ENCODE assay signal across 9 mouse cellular contexts in the genomic region with DNA sequence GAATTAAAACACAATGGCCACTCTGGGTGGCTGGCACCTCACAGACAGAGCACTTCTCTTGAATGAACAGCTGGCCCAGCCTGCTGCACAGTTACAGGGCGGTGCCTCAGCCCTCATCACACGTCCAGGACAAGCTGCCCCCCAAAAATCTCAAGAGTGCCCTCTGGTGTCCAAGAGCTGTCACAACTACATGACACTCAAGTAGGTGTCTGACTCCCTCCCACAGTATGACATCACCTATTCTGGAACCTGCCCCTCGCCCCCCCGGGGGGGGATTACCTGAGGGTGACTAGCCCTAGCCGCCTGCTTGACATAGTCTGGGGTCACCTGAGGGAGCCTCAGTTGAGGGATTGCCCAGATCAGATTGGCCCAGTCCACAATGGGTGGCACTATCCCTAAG. TPM values are rescaled to one million over a fixed set of nuclear protein-coding genes. Genes with fewer than 3 reads are reported as not detected.
A peak's percentile ranks its signal among the peaks of the same experiment; 100 is the strongest.
DNase-seq lines count a peak whose midpoint lies in the region; ATAC-seq and TF ChIP-seq lines count a peak whose summit lies in the region.
"Had no signal": no experiment of that assay in that cellular context is flagged by ENCODE, and none has a peak within 500 bp of the region (broad histone marks: within the 10 kb centered on the region; RNA-seq: fewer than 3 reads in every experiment).

No protein-coding gene starts in this region.

- no peak overlapping the region for H3K4me3 ChIP-seq in E14TG2a.4 (replicated peaks; ENCODE audit: low read length)
- no peak overlapping the region for H3K4me3 ChIP-seq in heart, embryonic 15.5 days
- H3K4me3 ChIP-seq in lung, embryonic 16.5 days (ENCODE audit: low read length): no peak overlapping the region
- H3K4me3 ChIP-seq: hindbrain, embryonic 15.5 days had no signal

- ATAC-seq in erythroid progenitor cell, adult 5-6 weeks (replicated peaks; ENCODE audit: low FRiP score, poor library complexity, severe bottlenecking): peak; percentile 90
- ATAC-seq in heart, embryonic 15.5 days (replicated peaks; ENCODE audit: insufficient number of reproducible peaks, insufficient read depth, low FRiP score, low read depth): peak; percentile 45; the same call in 1 of the 2 replicates
- peak; percentile 61 for ATAC-seq in lung, embryonic 16.5 days (ENCODE audit: low read depth)

- peaks cover 9% of the 10 kb centered on the region for H3K27me3 ChIP-seq in E14TG2a.4 (ENCODE audit: insufficient read depth, low read length)
- H3K27me3 ChIP-seq in heart, embryonic 15.5 days: 0 out of 2 replicates have a peak, but pooled peaks cover 3% of the 10 kb centered on the region
- no peaks in the 10 kb centered on the region for H3K27me3 ChIP-seq in lung, embryonic 16.5 days (ENCODE audit: control insufficient read depth, insufficient read depth, low read depth, low read length)
- H3K27me3 ChIP-seq: hindbrain, embryonic 15.5 days had no signal

- no peak overlapping the region for H3K27ac ChIP-seq in heart, embryonic 15.5 days
- no peak overlapping the region for H3K27ac ChIP-seq in lung, embryonic 16.5 days (ENCODE audit: low read length)
- H3K27ac ChIP-seq: hindbrain, embryonic 15.5 days had no signal

- no peaks in the 10 kb centered on the region for H3K36me3 ChIP-seq in E14TG2a.4 (ENCODE audit: insufficient read depth, low read length)
- no peaks in the 10 kb centered on the region for H3K36me3 ChIP-seq in heart, embryonic 15.5 days
- H3K36me3 ChIP-seq in lung, embryonic 16.5 days (ENCODE audit: control insufficient read depth, insufficient read depth, low read length): no peaks in the 10 kb centered on the region
- H3K36me3 ChIP-seq: hindbrain, embryonic 15.5 days had no signal

- WGBS in heart, embryonic 15.5 days: 17% methylated on average over 5 of the region's 5 CpGs
- WGBS in lung, embryonic 16.5 days: 18% methylated on average over 5 of the region's 5 CpGs

- H3K9ac ChIP-seq in heart, embryonic 15.5 days: no peak overlapping the region
- H3K9ac ChIP-seq in lung, embryonic 16.5 days (ENCODE audit: low read length): no peak overlapping the region
- H3K9ac ChIP-seq: hindbrain, embryonic 15.5 days had no signal

- peaks cover 36% of the 10 kb centered on the region for H3K4me1 ChIP-seq in E14TG2a.4 (replicated peaks; ENCODE audit: low read depth, low read length)
- H3K4me1 ChIP-seq in heart, embryonic 15.5 days (replicated peaks): peaks cover 14% of the 10 kb centered on the region
- peaks cover 13% of the 10 kb centered on the region for H3K4me1 ChIP-seq in lung, embryonic 16.5 days (replicated peaks; ENCODE audit: control insufficient read depth, insufficient read depth, low read length)

- H3K9me3 ChIP-seq in E14TG2a.4 (ENCODE audit: low read length): 0 out of 2 replicates have a peak, but pooled peaks cover under 1% of the 10 kb centered on the region
- no peaks in the 10 kb centered on the region for H3K9me3 ChIP-seq in heart, embryonic 15.5 days (replicated peaks)
- H3K9me3 ChIP-seq in lung, embryonic 16.5 days (ENCODE audit: control insufficient read depth, low read length): no peaks in the 10 kb centered on the region
- H3K9me3 ChIP-seq: hindbrain, embryonic 15.5 days had no signal

- peak; percentile 75 to 82 for DNase-seq in adrenal gland, postnatal 36 days
- DNase-seq in layer of hippocampus, adult 18-20 months (ENCODE audit: low spot score in 2 of 2): peak; percentile 28 to 67
- peak; percentile 53 for DNase-seq in right cerebral cortex, adult 18-20 months
- peak; percentile 68 for DNase-seq in urinary bladder, postnatal 14 days (ENCODE audit: low spot score)

- peak; percentile 53 for TF ChIP-seq CTCF in E14TG2a.4 (conservative IDR thresholded peaks at IDR 0.05; ENCODE audit: low read length)

- no peak overlapping the region for H3K4me2 ChIP-seq in heart, embryonic 15.5 days
- no peak overlapping the region for H3K4me2 ChIP-seq in lung, embryonic 16.5 days (ENCODE audit: low read depth, low read length)
- H3K4me2 ChIP-seq: hindbrain, embryonic 15.5 days had no signal

RNA-seq across cellular contexts. Expression of gene Ahctf1, which starts 41.4 kb away (rescaled TPM):
- total RNA-seq in adrenal gland, postnatal 36 days (2021): 10 to 100 TPM; 37.0 to 43.5 TPM
- 127 and 160 TPM in 2 replicates for total RNA-seq in erythroid progenitor cell, adult 5-6 weeks (2015; ENCODE audit: low replicate concordance)
- total RNA-seq in erythroid progenitor cell, adult 5-6 weeks (2017; ENCODE audit: low replicate concordance): 152 and 167 TPM in 2 replicates
- 12.2 and 17.2 TPM in 2 replicates for polyA plus RNA-seq in heart, embryonic 15.5 days (2015; fragmentation: Nextera tagmentation; extraction: Ambion mirVana)
- total RNA-seq in layer of hippocampus, adult 18-20 months (2021): 10 to 100 TPM; 41.2 to 43.1 TPM
- polyA plus RNA-seq in lung, embryonic 16.5 days (2015; fragmentation: Nextera tagmentation; extraction: Ambion mirVana): 17.7 and 19.6 TPM in 2 replicates

RNA-seq across cellular contexts. Expression of gene Gm10518, which starts 41.7 kb away (rescaled TPM):
- not detected for total RNA-seq in adrenal gland, postnatal 36 days (2021)
- total RNA-seq in erythroid progenitor cell, adult 5-6 weeks (2015; ENCODE audit: low replicate concordance): not detected in 2 replicates
- not detected in 2 replicates for total RNA-seq in erythroid progenitor cell, adult 5-6 weeks (2017; ENCODE audit: low replicate concordance)
- polyA plus RNA-seq in heart, embryonic 15.5 days (2015; fragmentation: Nextera tagmentation; extraction: Ambion mirVana): 0.22 TPM in 1 of 2 replicates, not detected in the other
- total RNA-seq in layer of hippocampus, adult 18-20 months (2021): not detected
- not detected in 2 replicates for polyA plus RNA-seq in lung, embryonic 16.5 days (2015; fragmentation: Nextera tagmentation; extraction: Ambion mirVana)
